Comparison of ENCODE assay signal across 13 mouse cellular contexts in genomic region chr7:127137262-127138017, GRCm38 (mm10). TPM values are rescaled to one million over a fixed set of nuclear protein-coding genes. Genes with fewer than 3 reads are reported as not detected.
DNase-seq lines count a peak whose midpoint lies in the region; ATAC-seq and TF ChIP-seq lines count a peak whose summit lies in the region.
"Had no signal": no experiment of that assay in that cellular context is flagged by ENCODE, and none has a peak within 500 bp of the region (broad histone marks: within the 10 kb centered on the region; RNA-seq: fewer than 3 reads in every experiment).

TSS of gene Spn (minus strand) at chr7:127137823.

- H3K4me3 ChIP-seq in bone marrow macrophage, adult 2 months (ENCODE audit: insufficient read depth, low read length) = peak within 1 kb of the TSS; percentile 39
- no peak within 1 kb of the TSS for H3K4me3 ChIP-seq in stomach, postnatal 0 days (ENCODE audit: low read depth, low read length)
- no peak within 1 kb of the TSS for H3K4me3 ChIP-seq in neural tube, embryonic 15.5 days (replicated peaks)
- H3K4me3 ChIP-seq: forebrain, embryonic 15.5 days had no signal

- 60% methylated on average over 9 of the region's 9 CpGs for WGBS in stomach, postnatal 0 days
- WGBS in neural tube, embryonic 15.5 days = 69% methylated on average over 9 of the region's 9 CpGs

- H3K9me3 ChIP-seq in stomach, postnatal 0 days (ENCODE audit: control insufficient read depth, low read length) = no peaks in the 10 kb centered on the region
- no peaks in the 10 kb centered on the region for H3K9me3 ChIP-seq in neural tube, embryonic 15.5 days (replicated peaks)
- H3K9me3 ChIP-seq: forebrain, embryonic 15.5 days had no signal

- peak within 1 kb of the TSS; percentile 24; the same call in 1 of the 2 replicates for H3K27ac ChIP-seq in bone marrow macrophage, adult 2 months (ENCODE audit: insufficient read depth, low read depth, low read length)
- H3K27ac ChIP-seq in stomach, postnatal 0 days (replicated peaks) = no peak within 1 kb of the TSS
- no peak within 1 kb of the TSS for H3K27ac ChIP-seq in neural tube, embryonic 15.5 days (replicated peaks)
- H3K27ac ChIP-seq: forebrain, embryonic 15.5 days had no signal

- H3K27me3 ChIP-seq in stomach, postnatal 0 days (ENCODE audit: control insufficient read depth, insufficient read depth, low read length) = no peaks in the 10 kb centered on the region
- H3K27me3 ChIP-seq in neural tube, embryonic 15.5 days (replicated peaks) = no peaks in the 10 kb centered on the region
- H3K27me3 ChIP-seq: forebrain, embryonic 15.5 days had no signal

- peak; percentile 56 for ATAC-seq in megakaryocyte, adult 5-6 weeks (ENCODE audit: poor library complexity, severe bottlenecking)
- 0 out of 2 replicates have a peak, but pooled peaks have one; percentile 29 for ATAC-seq in stomach, postnatal 0 days (ENCODE audit: low FRiP score, low TSS enrichment)
- ATAC-seq in neural tube, embryonic 15.5 days (ENCODE audit: low FRiP score) = no peak
- ATAC-seq: forebrain, embryonic 15.5 days had no signal

- no peak for TF ChIP-seq POLR2A in bone marrow macrophage, adult 2 months (IDR thresholded peaks at IDR 0.05; ENCODE audit: borderline replicate concordance, low read depth, low read length)

- no peak within 1 kb of the TSS for H3K9ac ChIP-seq in stomach, postnatal 0 days (ENCODE audit: low read length)
- no peak within 1 kb of the TSS; the same call in 1 of the 2 replicates for H3K9ac ChIP-seq in neural tube, embryonic 15.5 days (replicated peaks)
- H3K9ac ChIP-seq: forebrain, embryonic 15.5 days; lung, embryonic 14.5 days had no signal

- intact Hi-C loops in gastrocnemius, postnatal 36 days (cut with DNase I) = loop anchor here (5.0 kb wide), 1 partner anchor 45 kb away; no protein-coding TSS in a partner anchor

- no peaks in the 10 kb centered on the region for H3K36me3 ChIP-seq in stomach, postnatal 0 days (ENCODE audit: control insufficient read depth, insufficient read depth, low read length)
- no peaks in the 10 kb centered on the region for H3K36me3 ChIP-seq in neural tube, embryonic 15.5 days
- H3K36me3 ChIP-seq: forebrain, embryonic 15.5 days had no signal

- H3K4me1 ChIP-seq in bone marrow macrophage, adult 2 months (ENCODE audit: control insufficient read depth, insufficient read depth, low read length) = peaks cover 28% of the 10 kb centered on the region
- H3K4me1 ChIP-seq in stomach, postnatal 0 days (replicated peaks; ENCODE audit: control insufficient read depth, insufficient read depth) = no peaks in the 10 kb centered on the region
- no peaks in the 10 kb centered on the region for H3K4me1 ChIP-seq in neural tube, embryonic 15.5 days
- H3K4me1 ChIP-seq: forebrain, embryonic 15.5 days had no signal

- TF ChIP-seq EP300 in stomach, postnatal 0 days (optimal IDR thresholded peaks at IDR 0.05) = no peak

- TF ChIP-seq CTCF in bone marrow macrophage, adult 2 months (IDR thresholded peaks at IDR 0.05; ENCODE audit: low read depth, low read length) = no peak; the same call in 1 of the 2 replicates
- no peak for TF ChIP-seq CTCF in stomach, postnatal 0 days (IDR thresholded peaks at IDR 0.05; ENCODE audit: low read depth)

- H3K4me2 ChIP-seq in stomach, postnatal 0 days (replicated peaks; ENCODE audit: low read depth) = no peak within 1 kb of the TSS
- no peak within 1 kb of the TSS for H3K4me2 ChIP-seq in neural tube, embryonic 15.5 days
- H3K4me2 ChIP-seq: forebrain, embryonic 15.5 days; lung, embryonic 14.5 days had no signal

- peak; percentile 53 to 72 for DNase-seq in CD8-positive naive resting alpha-beta T cell, adult 2 months (ENCODE audit: low read depth in 2 of 2, low spot score in 2 of 2)
- no peak for DNase-seq in stomach, postnatal 0 days (ENCODE audit: low spot score)
- no peak for DNase-seq in gastrocnemius, postnatal 36 days
- no peak for DNase-seq in kidney, postnatal 10 days
- DNase-seq: cerebellum, adult 9-10 months; heart, postnatal 4 days; kidney, postnatal 4 days; lung, embryonic 14.5 days had no signal

RNA-seq across cellular contexts. Expression of gene Spn, which starts in this region (rescaled TPM):
- polyA plus RNA-seq in bone marrow macrophage, adult 2 months (2012; ENCODE audit: insufficient read depth, insufficient read length, missing spikeins) = 34.5 and 36.3 TPM in 2 replicates
- 74.6 and 82.8 TPM in 2 replicates for total RNA-seq in megakaryocyte, adult 5-6 weeks (2015)
- total RNA-seq in megakaryocyte, adult 5-6 weeks (2017) = 241 and 246 TPM in 2 replicates
- polyA plus RNA-seq in stomach, postnatal 0 days (2015; fragmentation: Nextera tagmentation; extraction: Ambion mirVana) = 0.21 and 0.22 TPM in 2 replicates
- total RNA-seq in gastrocnemius, postnatal 36 days (2021) = under 1 TPM; 0.07 to 0.26 TPM
- 0.08 and 2.8 TPM in 2 replicates for polyA plus RNA-seq in neural tube, embryonic 15.5 days (2015; fragmentation: Nextera tagmentation; extraction: Ambion mirVana)
- polyA plus RNA-seq: forebrain, embryonic 15.5 days; lung, embryonic 14.5 days; neural tube, embryonic 14.5 days had no signal

Comparison
In these comparisons a context has a peak if more than half of its experiments do, and no peak if none do; other contexts are left out.
1. RNA of gene Spn (total RNA-seq): 74.6 to 246 TPM in megakaryocyte, adult 5-6 weeks; 0.07 to 0.26 TPM in gastrocnemius, postnatal 36 days; every median in the first group is over 10 times any median in the second.
2. Peak in ATAC-seq in stomach, postnatal 0 days; RNA of the gene not detected or under 1 TPM.
3. DNase-seq: peak in CD8-positive naive resting alpha-beta T cell, adult 2 months (2 of 2); none in stomach, postnatal 0 days (single experiment), gastrocnemius, postnatal 36 days (0 of 2) and kidney, postnatal 10 days (single experiment).